Mouse (Mus musculus) erythroblast, embryonic 14.5 days (primary cell): Measurements from ENCODE around the gene Actn4.

Experiments
- GATA1 ChIP-seq: IDR thresholded peaks from 2 replicates; pipeline ENCODE4 v1.6.1; 2012; ENCODE audit warnings: low read length, inconsistent platforms, mixed read lengths
- TAL1 ChIP-seq: IDR thresholded peaks from 3 replicates; pipeline ENCODE4 v1.6.1; 2012; ENCODE audit warnings: low read length, inconsistent platforms, mixed read lengths

DNA sequence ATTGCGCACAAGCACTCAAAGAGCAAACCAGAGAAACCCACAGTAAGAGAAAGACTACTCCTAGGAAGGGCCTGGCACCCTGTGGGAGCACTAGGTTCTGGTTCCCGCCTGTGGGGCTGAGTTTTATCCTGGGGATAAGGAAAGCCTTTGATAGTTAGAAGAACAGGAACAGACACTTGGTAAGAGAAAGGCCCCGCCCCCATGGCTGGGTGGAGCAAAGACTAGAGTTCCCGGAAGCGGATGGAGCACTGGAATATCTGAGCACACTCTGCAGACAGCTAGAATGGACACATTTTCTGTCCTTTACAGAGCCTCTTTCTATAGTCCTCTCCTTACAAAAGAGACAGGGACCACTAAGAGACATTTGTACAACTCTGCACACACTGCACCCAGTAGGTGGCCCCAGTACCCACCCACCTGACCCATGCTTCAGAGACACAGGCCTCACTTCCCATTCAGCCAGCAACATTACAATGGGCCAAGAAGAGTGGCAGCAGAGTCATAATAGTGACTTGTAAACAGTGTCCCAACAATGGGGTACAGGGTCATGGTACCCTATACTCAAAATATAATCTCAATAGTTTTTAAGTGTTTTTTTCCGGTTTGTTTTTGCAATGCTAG lies 29.6 kb downstream of the Actn4 start:
- TF ChIP-seq GATA1: no peak
- TF ChIP-seq TAL1: no peak
